Mouse (Mus musculus) right cerebral cortex, postnatal 36 days (tissue): ENCODE measurements at regions not wholly inside any gene's neighbourhood (a gene's known extent, or its start where the extent isn't known, plus 50 kb on each side); places are given as distances from the start of the nearest gene placed in this dataset.

Experiments used
- DNase-seq, 2 experiments: peaks; one replicate each; pipeline ENCODE4 v3.0.0; 2022; ENCODE audit warnings: low spot score in 2 of 2, mixed read lengths in 1 of 2

DNA sequence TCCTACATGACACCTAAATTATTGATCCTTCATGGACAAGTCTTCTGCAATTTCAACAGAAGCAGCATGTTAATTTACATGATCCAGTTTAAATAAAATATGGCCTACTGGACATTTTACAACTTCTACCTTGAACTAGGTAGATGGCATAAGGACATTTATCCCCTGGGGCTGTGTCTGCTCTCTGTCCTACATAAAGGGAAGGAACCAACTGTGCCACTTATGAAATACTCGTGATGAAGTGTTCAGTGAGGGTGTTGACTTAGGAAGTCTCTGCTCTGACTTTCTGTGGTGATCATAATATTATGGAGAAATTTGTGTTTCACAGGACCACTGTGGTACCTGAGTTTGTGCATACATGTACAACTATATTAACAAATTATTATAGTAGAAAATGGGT, 60.9 kb upstream of the Mbnl1 start:
- no peak for DNase-seq

- DNase-seq = no peak
Observed at GRCm38 (mm10) chr3:60412206-60412605, 60.4 kb upstream of the Mbnl1 start.

DNA sequence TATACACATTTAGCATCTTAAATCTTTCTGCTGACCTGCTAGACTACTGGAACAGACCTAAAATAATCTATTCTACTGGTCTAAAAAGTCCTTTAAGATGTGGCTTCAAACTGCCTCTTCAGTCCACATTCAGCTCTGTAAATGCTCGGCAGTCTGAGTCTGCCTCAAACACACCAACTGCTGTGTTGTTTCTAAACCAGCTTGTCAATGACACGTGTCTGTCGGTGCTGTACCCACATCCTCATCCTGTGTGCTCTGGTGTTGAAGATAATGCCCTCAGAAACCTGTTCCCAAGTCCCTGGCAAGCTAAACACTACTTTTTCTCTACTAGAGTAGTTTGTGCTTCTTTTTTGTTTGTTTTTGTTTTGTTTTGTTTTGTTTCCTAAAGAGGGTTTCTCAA, 58.9 kb upstream of the Mbnl1 start:
- no peak for DNase-seq

DNA sequence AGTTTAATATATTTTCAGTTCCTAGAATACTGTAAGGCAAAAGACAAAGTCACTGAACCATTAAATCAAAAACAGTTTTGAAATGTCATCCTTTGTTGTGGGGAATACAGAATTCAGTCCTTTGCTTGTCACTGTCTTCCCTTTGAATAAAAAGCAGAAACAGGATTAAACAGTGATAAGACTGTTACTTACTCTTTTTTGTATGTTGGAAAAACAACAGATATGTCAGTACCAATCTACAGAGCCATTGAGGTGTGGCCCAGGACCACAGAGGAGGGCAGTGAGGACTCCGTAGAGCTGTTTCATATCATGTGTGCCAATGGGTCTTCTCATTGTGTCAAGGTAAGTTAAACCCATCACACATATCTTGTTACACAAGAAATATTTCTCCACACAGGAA, 55.6 kb upstream of the Mbnl1 start:
- no peak for DNase-seq

GRCm38 (mm10) chr3:60418652-60419051, 54.0 kb upstream of the Mbnl1 start:
- no peak for DNase-seq

DNA sequence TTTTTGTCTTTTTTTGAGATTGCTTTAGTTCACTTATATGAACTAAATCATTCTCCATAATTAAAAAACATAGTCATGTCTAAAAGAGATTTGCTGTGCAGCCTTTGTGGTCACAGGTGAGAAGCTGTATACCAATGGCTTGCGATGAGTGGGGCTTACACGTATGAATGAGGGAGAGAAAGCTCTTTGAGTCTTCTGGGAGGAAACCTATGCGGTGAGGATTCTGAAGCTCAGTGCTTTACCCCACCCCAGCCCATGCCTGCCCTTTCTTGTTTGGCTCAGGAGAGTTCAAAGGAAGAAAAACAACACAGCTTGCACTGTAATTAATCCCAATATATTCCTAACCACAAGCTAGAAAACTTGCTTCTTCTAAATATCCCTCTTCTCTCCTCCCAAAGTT, 53.4 kb upstream of the Mbnl1 start:
- no peak for DNase-seq
